Mouse (Mus musculus) midbrain, embryonic 15.5 days (tissue): Measurements from ENCODE around the gene Gm21992. TPM values are rescaled to one million over a fixed set of nuclear protein-coding genes. Genes with fewer than 3 reads are reported as not detected.

Source experiments
- ATAC-seq: fragments of 200-750 bp; cut with Nextera tagmentation; replicated peaks from 2 replicates; pipeline ENCODE4 v1.8.0; 2017; ENCODE audit warnings: moderate TSS enrichment
- H3K27ac ChIP-seq: fragments of 300-500 bp; sonication (generic); 2 replicates; pipeline ENCODE4 v1.5.1; 2015; ENCODE audit warnings: mild to moderate bottlenecking, inconsistent platforms
- H3K27me3 ChIP-seq: fragments of 300-500 bp; sonication (generic); replicated peaks from 2 replicates; pipeline ENCODE4 v1.6.1; 2015; ENCODE audit warnings: inconsistent platforms
- H3K36me3 ChIP-seq: fragments of 300-500 bp; sonication (generic); replicated peaks from 2 replicates; pipeline ENCODE4 v1.6.1; 2015; ENCODE audit warnings: inconsistent platforms
- H3K4me1 ChIP-seq: fragments of 300-500 bp; sonication (generic); 2 replicates; pipeline ENCODE4 v1.6.1; 2015; ENCODE audit warnings: inconsistent platforms
- H3K4me2 ChIP-seq: fragments of 300-500 bp; sonication (generic); 2 replicates; pipeline ENCODE4 v1.6.1; 2015; ENCODE audit warnings: inconsistent platforms, mild to moderate bottlenecking, moderate library complexity
- H3K4me3 ChIP-seq: fragments of 300-500 bp; sonication (generic); 2 replicates; pipeline ENCODE4 v1.5.1; 2015; ENCODE audit warnings: mild to moderate bottlenecking, inconsistent platforms
- H3K9ac ChIP-seq: fragments of 300-500 bp; sonication (generic); 2 replicates; pipeline ENCODE4 v1.6.1; 2015; ENCODE audit warnings: mild to moderate bottlenecking, inconsistent platforms
- H3K9me3 ChIP-seq: fragments of 300-500 bp; sonication (generic); 2 replicates; pipeline ENCODE4 v1.6.1; 2016; ENCODE audit warnings: inconsistent platforms
- WGBS: fragments of 180-500 bp; shearing (Covaris S2); methylation state at CpG from one replicate; pipeline ENCODE4 v1.1.7; 2015; ENCODE audit warnings: mixed read lengths; 5-methylcytosine and 5-hydroxymethylcytosine counted together
- polyA plus RNA-seq: library from polyadenylated mRNA; unstranded; fragments of >200 nt; fragmentation: Nextera tagmentation; extraction: Ambion mirVana; gene quantifications from 2 replicates; pipeline ENCODE4 v1.2.1, GENCODE M21; 2015

The Gm21992 gene
- polyA plus RNA-seq: 17.0 and 19.5 TPM in 2 replicates

- Histone ChIP-seq H3K9me3 (no peaks in the 10 kb centered on the region), H3K36me3 (no peaks in the 10 kb centered on the region), H3K27ac (peak within 1 kb of the TSS; percentile 92), H3K9ac (peak within 1 kb of the TSS; percentile 86), H3K27me3 (no peaks in the 10 kb centered on the region), H3K4me1 (peaks cover 29% of the 10 kb centered on the region), H3K4me3 (peak within 1 kb of the TSS; percentile 75), H3K4me2 (peak within 1 kb of the TSS; percentile 94)
- under 1% methylated on average over 83 of the region's 83 CpGs for WGBS
- peak; percentile 99 for ATAC-seq
These were observed at the start of gene Gm21992, which contains the start of gene Rbm14 for GRCm38 (mm10) chr19:4811063-4811908. Gene Gm21992, minus strand, starts transcription at chr19:4811612. Gene Rbm14, minus strand, starts transcription at chr19:4811634.

DNA sequence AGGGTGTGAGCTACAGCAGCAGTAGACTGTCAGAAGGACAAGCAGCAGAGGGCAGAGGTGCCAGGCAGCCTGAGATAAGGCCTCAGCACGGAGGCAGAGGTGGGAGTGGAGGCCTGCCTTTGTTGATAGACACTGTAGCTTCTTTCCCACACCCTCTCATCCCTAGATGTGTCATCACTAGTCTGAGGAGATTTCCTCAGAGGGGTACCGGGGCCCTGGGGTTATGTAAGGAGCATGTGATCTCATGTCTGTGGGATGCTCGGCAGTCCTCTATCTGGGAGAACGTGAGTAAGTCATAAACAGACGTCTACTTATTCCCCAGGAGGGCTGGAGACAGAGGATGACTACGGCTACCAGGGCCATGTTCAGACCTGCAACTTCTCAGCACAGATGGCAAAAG, 47.7 kb upstream of the Gm21992 start:
- 79% methylated on average over 6 of the region's 6 CpGs for WGBS
- Histone ChIP-seq H3K9ac (no peak overlapping the region), H3K27me3 (no peaks in the 10 kb centered on the region), H3K9me3 (no peaks in the 10 kb centered on the region), H3K4me1 (peaks cover 16% of the 10 kb centered on the region), H3K27ac (no peak overlapping the region), H3K4me2 (no peak overlapping the region), H3K4me3 (no peak overlapping the region), H3K36me3 (0 out of 2 replicates have a peak, but pooled peaks cover 7% of the 10 kb centered on the region)
- ATAC-seq: no peak

DNA sequence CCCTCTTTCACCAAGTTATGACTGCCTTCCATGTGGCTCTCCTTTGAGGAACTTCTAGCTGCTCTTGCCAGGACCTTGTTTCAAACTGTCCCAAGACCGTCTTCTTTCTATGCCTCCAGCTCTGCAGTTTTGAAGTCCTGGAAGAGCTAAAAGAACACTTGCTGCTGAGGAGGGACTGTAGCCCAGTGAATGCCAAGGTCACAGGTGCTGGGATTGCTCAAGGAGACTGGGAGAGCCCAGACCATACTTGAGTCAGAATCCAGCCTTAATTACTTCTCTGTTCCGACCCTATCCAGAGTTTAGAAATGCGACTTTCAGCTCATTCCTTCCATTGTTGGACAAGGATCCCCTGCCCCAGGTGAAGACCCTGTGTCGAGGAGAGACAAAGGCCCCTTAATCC, 44.5 kb upstream of the Gm21992 start:
- H3K9ac ChIP-seq: peak overlapping the region; percentile 77; the same call in 1 of the 2 replicates
- ATAC-seq: no peak

DNA sequence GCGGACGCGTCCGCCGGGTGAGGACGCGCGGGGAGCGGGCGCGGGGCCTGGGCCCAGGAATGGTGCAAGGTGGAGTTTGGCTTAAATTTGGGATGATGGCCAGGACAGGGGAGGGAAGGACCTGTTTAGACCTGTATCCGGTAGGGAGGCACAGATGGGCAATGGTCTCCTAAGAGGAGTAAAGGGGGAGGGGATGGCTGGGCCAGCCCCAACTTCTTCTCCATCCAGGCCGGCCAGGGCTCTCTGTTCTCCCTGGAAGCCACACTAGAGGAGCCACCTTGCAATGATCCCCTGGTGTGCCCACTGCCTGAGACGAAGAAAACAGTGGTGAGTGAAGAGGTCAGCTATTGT, 44.0 kb upstream of the Gm21992 start:
- H3K27ac ChIP-seq: peak overlapping the region; percentile 61
- no peaks in the 10 kb centered on the region for H3K27me3 ChIP-seq
- under 1% methylated on average over 14 of the region's 14 CpGs for WGBS
- peaks cover 16% of the 10 kb centered on the region for H3K4me1 ChIP-seq
- 0 out of 2 replicates have a peak, but pooled peaks cover 4% of the 10 kb centered on the region for H3K36me3 ChIP-seq
- no peaks in the 10 kb centered on the region for H3K9me3 ChIP-seq
- peak overlapping the region; percentile 95 for H3K4me2 ChIP-seq
- H3K4me3 ChIP-seq: peak overlapping the region; percentile 61
- H3K9ac ChIP-seq: peak overlapping the region; percentile 77
- peak; percentile 67; the same call in 1 of the 2 replicates for ATAC-seq

More for the DNA sequence above, 44.5 kb upstream of the Gm21992 start:
- 0 out of 2 replicates have a peak, but pooled peaks cover 7% of the 10 kb centered on the region for H3K36me3 ChIP-seq
- no peak overlapping the region for H3K27ac ChIP-seq
- WGBS: 53% methylated on average over 4 of the region's 4 CpGs
- H3K4me2 ChIP-seq: peak overlapping the region; percentile 95
- no peaks in the 10 kb centered on the region for H3K27me3 ChIP-seq
- no peaks in the 10 kb centered on the region for H3K9me3 ChIP-seq
- H3K4me1 ChIP-seq: peaks cover 16% of the 10 kb centered on the region
- H3K4me3 ChIP-seq: peak overlapping the region; percentile 61

DNA sequence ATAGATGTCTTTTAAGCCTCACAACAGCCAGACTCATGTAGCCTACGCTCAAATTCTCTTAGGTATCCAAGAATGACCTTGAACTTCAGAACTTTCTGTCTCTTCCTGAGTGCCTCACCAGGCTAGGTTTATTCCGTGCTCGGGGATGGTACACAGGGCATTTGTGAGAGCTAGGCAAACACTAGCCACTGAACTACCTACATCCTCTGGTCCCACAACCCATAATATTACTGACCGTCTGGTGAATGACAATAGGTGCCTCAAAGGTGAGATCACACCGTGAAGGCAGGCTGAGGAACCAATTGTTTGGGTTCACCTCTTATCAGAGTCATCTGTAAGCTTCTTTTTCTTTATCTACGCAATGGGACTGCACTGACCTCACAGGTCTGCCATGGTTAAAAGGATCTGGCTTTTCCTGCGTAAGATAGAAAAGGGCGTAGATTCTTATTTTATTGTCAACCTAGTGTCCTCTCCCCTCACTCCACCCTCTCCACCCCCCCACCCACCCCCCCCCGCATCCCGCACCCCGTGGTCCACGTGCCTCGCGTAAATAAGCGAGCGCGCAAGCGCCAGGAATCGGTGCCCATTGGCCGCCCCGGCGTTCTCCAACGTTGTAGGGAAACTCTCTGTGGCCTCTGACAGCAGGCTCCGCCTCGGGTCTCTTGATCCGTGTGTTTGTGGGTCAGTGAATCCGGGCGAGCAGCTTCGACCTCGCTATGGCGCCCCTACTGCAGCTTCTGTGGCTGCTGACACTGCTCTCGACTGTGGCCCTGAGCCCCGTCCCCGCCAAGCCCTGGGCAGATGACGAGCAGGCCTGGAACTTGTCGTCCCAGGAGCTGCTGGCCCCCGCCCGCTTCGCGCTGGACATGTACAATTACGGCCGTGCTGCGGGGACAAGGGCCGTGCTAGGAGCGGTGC, 43.4 kb upstream of the Gm21992 start, which contains the start of gene Ctsf:
Gene Ctsf (plus strand): TSS at position 579 of the 918 bp plus-strand sequence.
- 3% methylated on average over 45 of the region's 45 CpGs for WGBS
- H3K36me3 ChIP-seq: no peaks in the 10 kb centered on the region
- H3K4me2 ChIP-seq: peak within 1 kb of the TSS; percentile 95
- peak within 1 kb of the TSS; percentile 61 for H3K4me3 ChIP-seq
- H3K9ac ChIP-seq: peak within 1 kb of the TSS; percentile 77
- peaks cover 16% of the 10 kb centered on the region for H3K4me1 ChIP-seq
- no peaks in the 10 kb centered on the region for H3K27me3 ChIP-seq
- H3K27ac ChIP-seq: peak within 1 kb of the TSS; percentile 61
- no peaks in the 10 kb centered on the region for H3K9me3 ChIP-seq
- ATAC-seq: peak; percentile 93

- ATAC-seq: no peak
- Histone ChIP-seq H3K4me2 (no peak overlapping the region), H3K27ac (no peak overlapping the region), H3K4me1 (peaks cover 5% of the 10 kb centered on the region), H3K4me3 (no peak overlapping the region), H3K9ac (no peak overlapping the region), H3K9me3 (no peaks in the 10 kb centered on the region), H3K27me3 (no peaks in the 10 kb centered on the region), H3K36me3 (no peaks in the 10 kb centered on the region)
- WGBS: 32% methylated on average over 5 of the region's 5 CpGs
These were observed 38.9 kb upstream of the Gm21992 start for GRCm38 (mm10) chr19:4850281-4850680.

- H3K4me1 ChIP-seq: peaks cover 5% of the 10 kb centered on the region
- no peak for ATAC-seq
- no peak overlapping the region for H3K4me3 ChIP-seq
- H3K36me3 ChIP-seq: no peaks in the 10 kb centered on the region
- H3K27ac ChIP-seq: no peak overlapping the region
- no peaks in the 10 kb centered on the region for H3K9me3 ChIP-seq
- WGBS: 55% methylated on average over 4 of the region's 4 CpGs
- no peak overlapping the region for H3K9ac ChIP-seq
- no peak overlapping the region for H3K4me2 ChIP-seq
- H3K27me3 ChIP-seq: no peaks in the 10 kb centered on the region
These were observed 38.4 kb upstream of the Gm21992 start for GRCm38 (mm10) chr19:4849800-4850199.

- H3K4me2 ChIP-seq: no peak overlapping the region
- H3K4me3 ChIP-seq: no peak overlapping the region
- no peak overlapping the region for H3K9ac ChIP-seq
- H3K9me3 ChIP-seq: no peaks in the 10 kb centered on the region
- H3K4me1 ChIP-seq: no peaks in the 10 kb centered on the region
- no peak overlapping the region for H3K27ac ChIP-seq
- H3K27me3 ChIP-seq: no peaks in the 10 kb centered on the region
- H3K36me3 ChIP-seq: no peaks in the 10 kb centered on the region
- no peak for ATAC-seq
- WGBS: 39% methylated on average over 7 of the region's 7 CpGs
These were observed 36.1 kb upstream of the Gm21992 start for GRCm38 (mm10) chr19:4847490-4847889.

- Histone ChIP-seq H3K36me3 (no peaks in the 10 kb centered on the region), H3K4me3 (no peak overlapping the region), H3K9ac (no peak overlapping the region), H3K27me3 (peaks cover 15% of the 10 kb centered on the region), H3K9me3 (no peaks in the 10 kb centered on the region), H3K4me1 (no peaks in the 10 kb centered on the region), H3K4me2 (no peak overlapping the region), H3K27ac (no peak overlapping the region)
- ATAC-seq: no peak
- WGBS: 72% methylated on average over 2 of the region's 2 CpGs
These were observed 34.4 kb upstream of the Gm21992 start for GRCm38 (mm10) chr19:4845846-4846245.

- Histone ChIP-seq H3K9me3 (no peaks in the 10 kb centered on the region), H3K27me3 (peaks cover 26% of the 10 kb centered on the region), H3K4me2 (no peak overlapping the region), H3K36me3 (no peaks in the 10 kb centered on the region), H3K4me1 (peaks cover 18% of the 10 kb centered on the region), H3K27ac (no peak overlapping the region), H3K9ac (no peak overlapping the region), H3K4me3 (no peak overlapping the region)
- 66% methylated on average over 2 of the region's 2 CpGs for WGBS
- ATAC-seq: no peak
These were observed 31.2 kb upstream of the Gm21992 start for GRCm38 (mm10) chr19:4842611-4843010.

- Histone ChIP-seq H3K36me3 (no peaks in the 10 kb centered on the region), H3K9ac (no peak overlapping the region), H3K27me3 (peaks cover 26% of the 10 kb centered on the region), H3K27ac (no peak overlapping the region), H3K4me1 (peaks cover 18% of the 10 kb centered on the region), H3K9me3 (no peaks in the 10 kb centered on the region), H3K4me3 (no peak overlapping the region), H3K4me2 (no peak overlapping the region)
- WGBS: 84% methylated on average over 9 of the region's 9 CpGs
- no peak for ATAC-seq
These were observed 29.4 kb upstream of the Gm21992 start for GRCm38 (mm10) chr19:4840848-4841247.

DNA sequence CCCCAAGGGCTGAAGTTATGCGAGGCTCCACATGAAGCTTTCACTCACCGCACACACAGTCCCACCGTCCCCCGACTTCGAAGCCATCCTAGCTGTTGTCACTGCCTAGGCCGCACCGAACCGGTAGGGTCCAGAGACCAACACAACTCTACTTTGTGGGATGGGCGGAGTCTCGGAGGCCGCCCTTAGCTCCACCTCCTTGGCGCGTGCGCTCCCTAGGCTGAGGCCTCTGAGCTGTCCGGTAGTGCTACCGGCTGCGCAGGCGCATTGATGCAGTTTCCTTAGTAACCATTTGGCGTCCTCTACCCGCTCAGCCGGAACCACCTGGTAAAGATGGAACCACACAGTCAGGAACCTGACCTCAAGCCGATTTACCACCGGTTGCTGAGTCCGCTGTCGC, 27.7 kb upstream of the Gm21992 start, which contains the start of the genes Ccs and Ccdc87:
Gene Ccs (minus strand): TSS at position 184 of the 400 bp plus-strand sequence.
Gene Ccdc87 (plus strand): TSS at position 218 of the 400 bp plus-strand sequence.
- H3K9ac ChIP-seq: peak within 1 kb of the TSS; percentile 54
- peak within 1 kb of the TSS; percentile 93 for H3K4me2 ChIP-seq
- H3K4me1 ChIP-seq: peaks cover 18% of the 10 kb centered on the region
- H3K9me3 ChIP-seq: no peaks in the 10 kb centered on the region
- H3K27ac ChIP-seq: no peak within 1 kb of the TSS
- ATAC-seq: peak; percentile 99
- peaks cover 26% of the 10 kb centered on the region for H3K27me3 ChIP-seq
- H3K4me3 ChIP-seq: peak within 1 kb of the TSS; percentile 54
- H3K36me3 ChIP-seq: no peaks in the 10 kb centered on the region
- under 1% methylated on average over 25 of the region's 25 CpGs for WGBS
